Mouse (Mus musculus) natural killer cell, adult 2 months (primary cell): Measurements from ENCODE around the gene Dip2a.

ENCODE experiments used
- DNase-seq, 2 experiments: peaks; one replicate each; pipeline ENCODE4 v3.0.0; 2022; ENCODE audit warnings: low spot score in 2 of 2

Dip2a gene

GRCm38 (mm10) chr10:76344711-76345539 is at the start of gene Dip2a:
Gene Dip2a, minus strand, starts transcription at chr10:76345291.
- peak; percentile 79 to 90 for DNase-seq

- DNase-seq, result no peak
Measured at GRCm38 (mm10) chr10:76392596-76392995, 47.5 kb upstream of the Dip2a start.

- DNase-seq, result peak in 1 of 2 experiments; percentile 36
Measured at GRCm38 (mm10) chr10:76391786-76392185, 46.7 kb upstream of the Dip2a start.

- no peak for DNase-seq
Measured at GRCm38 (mm10) chr10:76391166-76391565, 46.1 kb upstream of the Dip2a start.

GRCm38 (mm10) chr10:76374981-76375380 is 29.9 kb upstream of the Dip2a start:
- DNase-seq, result no peak

GRCm38 (mm10) chr10:76371736-76372135 is 26.6 kb upstream of the Dip2a start:
- DNase-seq, result no peak

- DNase-seq, result no peak
Measured at GRCm38 (mm10) chr10:76368766-76369165, 23.7 kb upstream of the Dip2a start.

GRCm38 (mm10) chr10:76363233-76363632 is 18.1 kb upstream of the Dip2a start:
- DNase-seq, result no peak

- no peak for DNase-seq
Measured at GRCm38 (mm10) chr10:76358468-76358867, 13.4 kb upstream of the Dip2a start.

GRCm38 (mm10) chr10:76357286-76357875 is 12.3 kb upstream of the Dip2a start:
- no peak for DNase-seq

- peak; percentile 47 to 53 for DNase-seq
Measured at GRCm38 (mm10) chr10:76354974-76355373, 9.9 kb upstream of the Dip2a start.

- DNase-seq, result no peak
Measured at GRCm38 (mm10) chr10:76353986-76354385, 8.9 kb upstream of the Dip2a start.

GRCm38 (mm10) chr10:76351953-76352352 is 6.9 kb upstream of the Dip2a start:
- DNase-seq, result no peak

- DNase-seq, result peak; percentile 57 to 81
Measured at GRCm38 (mm10) chr10:76346589-76346988, 1.5 kb upstream of the Dip2a start.

- peak in 1 of 2 experiments; percentile 50 for DNase-seq
Measured at GRCm38 (mm10) chr10:76346043-76346491, 976 bp upstream of the Dip2a start.

GRCm38 (mm10) chr10:76345540-76345902 is 430 bp upstream of the Dip2a start:
- DNase-seq, result no peak

GRCm38 (mm10) chr10:76334350-76334749 is 10.7 kb downstream of the Dip2a start:
- DNase-seq, result no peak

GRCm38 (mm10) chr10:76332040-76332439 is 13.1 kb downstream of the Dip2a start:
- no peak for DNase-seq

GRCm38 (mm10) chr10:76329093-76329492 is 16.0 kb downstream of the Dip2a start:
- DNase-seq, result no peak

- no peak for DNase-seq
Measured at GRCm38 (mm10) chr10:76328574-76328973, 16.5 kb downstream of the Dip2a start.

- peak; percentile 25 to 42 for DNase-seq
Measured at GRCm38 (mm10) chr10:76326304-76327006, 18.6 kb downstream of the Dip2a start.

GRCm38 (mm10) chr10:76317623-76318022 is 27.5 kb downstream of the Dip2a start:
- no peak for DNase-seq

- DNase-seq, result no peak
Measured at GRCm38 (mm10) chr10:76316194-76316593, 28.9 kb downstream of the Dip2a start.
